Mouse (Mus musculus) spleen, postnatal 14 days (tissue): ENCODE results near the gene Brca1.
"Not testable (repeated sequence)": the region's sequence is repeated elsewhere in the genome, so short reads cannot be mapped to it uniquely, and the experiment has no call there.

Experiments used
- DNase-seq, 2 experiments: peaks; one replicate each; pipeline ENCODE4 v3.0.0; 2021 to 2022; ENCODE audit warnings: low spot score in 2 of 2

The Brca1 gene

GRCm38 (mm10) chr11:101543533-101543932 lies 8.2 kb downstream of the Brca1 start:
- DNase-seq = no peak

GRCm38 (mm10) chr11:101526686-101527085 lies 25.1 kb downstream of the Brca1 start:
- DNase-seq = no peak

- DNase-seq = no peak
Measured at GRCm38 (mm10) chr11:101525936-101526595, 25.7 kb downstream of the Brca1 start.

GRCm38 (mm10) chr11:101525056-101525455 lies 26.7 kb downstream of the Brca1 start:
- no peak for DNase-seq

GRCm38 (mm10) chr11:101524446-101524845 lies 27.3 kb downstream of the Brca1 start:
- no peak for DNase-seq

- no peak for DNase-seq
Measured at GRCm38 (mm10) chr11:101519364-101519763, 32.4 kb downstream of the Brca1 start.

GRCm38 (mm10) chr11:101518937-101519336 lies 32.8 kb downstream of the Brca1 start:
- no peak for DNase-seq

- DNase-seq = no peak
Measured at GRCm38 (mm10) chr11:101507090-101507489, 44.7 kb downstream of the Brca1 start.

GRCm38 (mm10) chr11:101506269-101506780 lies 45.4 kb downstream of the Brca1 start:
- DNase-seq = no peak

GRCm38 (mm10) chr11:101486126-101486525 lies 65.6 kb downstream of the Brca1 start:
- DNase-seq = no peak

- no peak for DNase-seq
Measured at GRCm38 (mm10) chr11:101485509-101486028, 66.2 kb downstream of the Brca1 start.

GRCm38 (mm10) chr11:101484814-101485213 lies 66.9 kb downstream of the Brca1 start:
- no peak for DNase-seq

GRCm38 (mm10) chr11:101484245-101484644 lies 67.5 kb downstream of the Brca1 start:
- DNase-seq = no peak

- no peak for DNase-seq
Measured at GRCm38 (mm10) chr11:101483804-101484203, 68.0 kb downstream of the Brca1 start.

GRCm38 (mm10) chr11:101480912-101481311 lies 70.8 kb downstream of the Brca1 start:
- no peak for DNase-seq

GRCm38 (mm10) chr11:101479171-101479635 lies 72.6 kb downstream of the Brca1 start:
- DNase-seq = no peak

- DNase-seq = no peak
Measured at GRCm38 (mm10) chr11:101477552-101478211, 74.1 kb downstream of the Brca1 start.

GRCm38 (mm10) chr11:101477194-101477551 lies 74.6 kb downstream of the Brca1 start:
- DNase-seq = no peak

GRCm38 (mm10) chr11:101476361-101476760 lies 75.4 kb downstream of the Brca1 start:
- DNase-seq = not testable (repeated sequence)

GRCm38 (mm10) chr11:101474298-101474697 lies 77.5 kb downstream of the Brca1 start:
- DNase-seq = no peak

- DNase-seq = not testable (repeated sequence)
Measured at GRCm38 (mm10) chr11:101473686-101474085, 78.1 kb downstream of the Brca1 start.

- DNase-seq = no peak
Measured at GRCm38 (mm10) chr11:101472336-101472735, 79.4 kb downstream of the Brca1 start.

GRCm38 (mm10) chr11:101471926-101472325 lies 79.8 kb downstream of the Brca1 start:
- no peak for DNase-seq
